Mouse (Mus musculus) lung, postnatal 14 days (tissue): Measurements from ENCODE around the gene Ethe1.

ENCODE experiments used
- DNase-seq: peaks from one replicate; pipeline ENCODE4 v3.0.0; 2021

Gene Ethe1

DNA sequence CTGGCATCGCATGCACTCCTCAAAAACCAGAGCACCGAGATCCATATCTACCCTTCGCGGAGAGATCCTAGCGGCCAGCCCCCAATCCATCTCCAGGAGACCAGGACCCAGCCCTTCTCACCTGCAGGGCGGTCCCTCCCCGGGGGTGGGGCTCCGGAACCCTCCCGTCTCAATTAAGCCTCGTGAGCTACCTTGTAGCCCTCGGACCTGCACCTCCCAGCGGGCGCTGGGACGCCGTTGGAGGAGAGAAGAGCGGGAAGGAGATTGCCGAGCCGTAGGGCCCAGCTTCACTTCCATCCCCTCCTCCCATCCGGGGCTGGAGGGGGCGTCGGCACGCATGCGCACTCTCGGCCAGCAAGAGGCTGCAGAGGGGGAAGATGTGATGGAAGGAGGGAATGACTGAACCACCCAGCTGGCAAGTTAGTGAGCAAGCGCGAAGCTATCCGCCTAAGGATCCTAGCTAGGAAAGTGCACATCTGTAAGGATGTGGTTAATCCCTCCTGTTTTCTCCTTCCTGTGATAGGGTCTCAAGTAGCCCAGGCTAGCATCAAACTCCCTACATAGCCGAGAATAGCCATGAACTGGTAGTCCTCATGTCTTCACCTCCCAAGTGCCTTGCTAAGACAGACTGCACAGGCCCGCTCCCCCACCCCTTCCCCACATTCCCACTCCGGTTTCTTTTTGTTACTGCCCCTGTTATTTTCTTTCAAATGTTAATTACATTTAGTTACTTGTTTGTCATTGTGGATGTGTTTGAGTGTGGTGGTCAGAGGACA, at the start of gene Ethe1, which contains the start of gene Zfp575:
Gene Ethe1, plus strand, starts transcription at position 214 of the 776 bp plus-strand sequence.
Gene Zfp575, minus strand, starts transcription at position 312 of the 776 bp plus-strand sequence.
- peak; percentile 51 for DNase-seq

DNA sequence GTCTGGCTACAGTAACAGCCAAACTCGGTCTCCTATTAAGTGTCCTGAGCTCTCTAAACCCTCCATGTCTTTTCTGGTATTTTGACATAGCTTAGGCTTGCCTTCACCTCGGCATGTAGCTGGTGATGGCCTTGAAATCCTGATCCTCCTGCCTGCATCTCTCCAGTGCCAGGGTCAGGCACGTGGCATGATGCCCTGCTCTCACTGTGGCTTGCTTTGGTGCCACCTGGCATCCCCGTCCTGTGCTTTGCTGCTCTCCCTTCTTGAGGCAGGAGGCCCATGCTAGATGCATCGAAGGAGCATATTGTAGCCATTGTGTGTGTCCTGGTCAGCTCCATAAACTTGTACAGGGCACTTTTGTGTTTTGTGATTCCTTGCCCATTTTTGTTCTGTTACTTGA, 49.8 kb upstream of the Ethe1 start:
- no peak for DNase-seq

DNA sequence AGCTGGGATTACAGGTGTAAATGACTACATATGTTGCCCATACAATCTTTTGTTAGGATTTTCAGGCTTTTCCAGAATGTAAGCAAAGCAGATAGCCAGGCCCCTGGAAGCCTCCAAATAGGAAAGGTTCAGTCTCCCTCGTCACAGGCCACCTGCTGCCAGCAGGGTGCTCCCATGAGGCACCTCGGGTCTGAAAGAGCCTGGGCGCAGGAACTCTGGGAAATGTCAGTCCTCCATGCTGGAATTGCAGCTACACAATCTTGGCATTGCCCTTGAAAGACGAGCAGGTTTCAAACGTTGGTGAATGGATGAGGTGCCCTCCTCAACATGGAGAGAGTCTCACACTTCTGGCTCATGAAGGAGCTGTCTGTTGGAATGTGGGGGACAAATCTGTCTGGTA, 49.2 kb upstream of the Ethe1 start:
- no peak for DNase-seq

DNA sequence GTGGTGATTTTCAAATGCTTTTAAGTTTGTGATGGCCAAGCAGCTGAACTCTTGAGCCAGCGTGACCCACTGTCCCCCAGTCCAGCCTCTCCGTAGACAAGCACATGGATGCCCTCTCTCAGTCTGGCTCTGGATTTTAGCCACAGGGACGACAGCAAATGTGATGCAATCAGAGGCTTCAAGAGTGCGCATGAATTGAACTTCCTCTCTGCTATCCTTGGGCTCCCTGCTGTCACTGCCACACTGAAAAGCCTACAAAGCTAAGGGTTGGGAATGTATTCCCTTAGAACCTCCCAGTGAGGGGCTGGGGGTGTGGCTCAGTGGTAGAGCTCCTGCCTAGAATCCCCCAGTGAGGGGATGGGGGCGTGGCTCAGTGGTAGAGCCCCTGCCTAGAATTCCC, 48.6 kb upstream of the Ethe1 start:
- DNase-seq, result no peak

DNA sequence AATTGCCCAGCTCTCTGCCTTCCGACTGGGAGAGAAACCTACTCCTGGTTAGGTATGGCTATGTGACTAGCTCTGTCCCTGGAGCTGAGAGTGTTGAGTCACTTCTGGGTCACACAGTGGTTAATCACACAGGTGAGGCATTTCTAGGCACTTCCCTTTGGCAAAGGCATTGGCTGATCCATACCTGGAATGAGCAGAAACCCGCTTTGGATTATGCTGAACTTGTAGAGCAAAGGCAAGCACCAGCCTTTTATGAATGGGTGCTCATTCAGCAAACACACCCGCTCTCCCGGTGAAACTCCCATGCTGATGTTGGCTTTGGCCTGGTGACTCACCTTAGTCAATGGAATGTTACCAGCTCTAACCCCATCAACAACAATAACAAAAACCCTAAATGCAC, 47.7 kb upstream of the Ethe1 start:
- no peak for DNase-seq

DNA sequence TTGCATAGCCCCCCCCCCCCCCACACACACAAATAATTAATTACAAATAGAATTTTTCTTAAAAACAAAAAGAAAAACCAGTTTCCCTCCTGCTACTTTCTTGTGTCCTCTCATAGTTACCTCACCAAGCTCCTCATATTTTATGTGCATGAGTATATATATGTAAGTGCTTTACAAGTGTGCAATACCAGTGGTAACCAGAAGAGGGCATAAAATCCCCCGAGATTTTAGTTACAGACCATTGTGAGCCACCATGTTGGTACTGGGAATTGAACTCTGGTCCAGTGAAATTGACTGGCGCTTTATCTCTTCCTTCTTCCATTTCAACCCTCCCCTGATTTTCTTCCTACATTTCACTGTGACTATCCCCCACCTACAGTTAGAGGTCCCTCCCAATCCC, 42.8 kb upstream of the Ethe1 start:
- no peak for DNase-seq

DNA sequence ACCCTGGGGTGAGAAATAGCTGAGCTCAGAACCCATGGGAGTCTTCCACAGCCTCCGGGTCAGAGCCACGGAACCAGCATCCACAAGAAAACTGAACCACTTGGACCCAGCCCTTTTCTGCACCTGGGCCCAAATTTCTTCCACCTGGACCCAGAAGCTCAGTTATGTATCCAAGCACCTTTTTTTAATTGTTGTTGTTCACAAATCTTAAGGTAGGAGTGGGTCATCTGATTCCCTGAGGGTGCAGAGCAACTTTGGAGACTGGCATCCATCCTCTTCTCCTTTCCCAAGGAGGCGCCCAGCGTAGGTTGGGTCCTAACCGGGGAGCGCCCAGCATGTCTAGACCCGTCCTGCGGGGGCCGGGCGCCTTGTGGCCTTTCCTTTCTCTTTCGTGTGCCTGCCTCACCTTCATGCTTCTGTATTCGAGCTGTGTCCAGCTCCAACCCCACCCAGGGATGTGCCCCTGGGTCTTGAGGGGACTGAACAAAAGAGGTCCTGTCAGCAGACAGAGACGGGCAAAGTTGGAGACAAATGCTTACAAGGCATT, 41.2 kb upstream of the Ethe1 start, which contains the start of the genes Pinlyp and Xrcc1:
Gene Pinlyp, minus strand, starts transcription at position 51 of the 547 bp plus-strand sequence.
Gene Xrcc1, plus strand, starts transcription at position 222 of the 547 bp plus-strand sequence.
- DNase-seq, result no peak

DNA sequence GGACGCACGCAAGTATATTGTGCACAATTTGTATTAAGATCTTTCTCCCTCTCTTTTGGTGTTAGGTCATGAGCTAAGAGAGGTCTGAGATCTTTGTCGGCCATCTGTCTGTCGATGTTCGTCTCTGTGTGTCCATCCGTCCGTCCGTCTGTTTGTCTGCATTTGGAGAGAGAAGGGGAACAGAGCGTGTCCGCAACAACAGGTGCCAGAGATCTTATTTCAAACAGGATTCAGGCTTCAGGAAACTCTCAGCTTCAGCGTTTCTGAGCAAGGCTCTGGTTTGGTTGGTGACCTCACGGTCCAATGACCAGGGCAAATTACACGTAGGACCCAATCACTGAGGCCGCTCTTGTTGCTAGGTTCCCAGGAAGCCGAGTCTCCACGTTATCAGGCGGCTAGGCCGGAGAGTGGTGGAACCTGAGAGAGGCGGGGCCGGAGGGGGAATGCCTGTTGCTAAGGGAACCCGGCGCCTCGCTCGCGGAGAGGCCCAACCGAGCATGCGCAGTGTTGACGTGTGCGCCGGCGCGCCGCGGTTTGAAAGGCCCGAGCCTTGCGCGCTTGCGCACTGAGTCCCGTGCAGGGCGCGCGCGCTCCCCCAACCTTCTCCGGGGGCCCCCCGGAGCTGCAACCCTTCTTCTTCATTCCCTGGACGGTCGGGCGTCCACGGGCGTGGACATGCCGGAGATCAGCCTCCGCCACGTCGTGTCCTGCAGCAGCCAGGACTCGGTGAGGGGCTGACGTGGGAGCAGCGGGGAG, 40.5 kb upstream of the Ethe1 start:
- DNase-seq, result peak; percentile 99

DNA sequence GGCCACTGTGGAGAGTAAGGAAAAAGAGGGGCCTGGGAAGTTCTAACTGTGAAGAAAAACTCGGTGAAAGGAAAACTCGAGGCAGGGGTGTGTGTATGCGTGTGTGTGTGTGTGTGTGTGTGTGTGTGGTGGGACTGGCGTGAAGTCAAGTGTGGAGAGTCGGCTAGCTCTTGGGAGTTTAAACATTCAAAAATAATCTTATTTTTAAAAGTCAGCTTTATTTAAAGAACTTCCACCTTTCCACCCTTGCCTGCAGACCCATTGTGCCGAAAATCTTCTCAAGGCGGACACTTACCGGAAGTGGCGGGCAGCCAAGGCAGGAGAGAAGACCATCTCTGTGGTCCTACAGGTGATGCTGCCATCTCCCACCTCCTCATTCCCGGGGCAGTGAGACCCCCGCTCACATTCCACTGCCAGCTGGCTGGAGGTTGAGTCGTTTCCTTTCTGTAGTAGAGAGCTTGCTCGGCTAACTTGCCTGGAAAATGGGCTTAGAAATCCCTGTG, 39.8 kb upstream of the Ethe1 start:
- no peak for DNase-seq

DNA sequence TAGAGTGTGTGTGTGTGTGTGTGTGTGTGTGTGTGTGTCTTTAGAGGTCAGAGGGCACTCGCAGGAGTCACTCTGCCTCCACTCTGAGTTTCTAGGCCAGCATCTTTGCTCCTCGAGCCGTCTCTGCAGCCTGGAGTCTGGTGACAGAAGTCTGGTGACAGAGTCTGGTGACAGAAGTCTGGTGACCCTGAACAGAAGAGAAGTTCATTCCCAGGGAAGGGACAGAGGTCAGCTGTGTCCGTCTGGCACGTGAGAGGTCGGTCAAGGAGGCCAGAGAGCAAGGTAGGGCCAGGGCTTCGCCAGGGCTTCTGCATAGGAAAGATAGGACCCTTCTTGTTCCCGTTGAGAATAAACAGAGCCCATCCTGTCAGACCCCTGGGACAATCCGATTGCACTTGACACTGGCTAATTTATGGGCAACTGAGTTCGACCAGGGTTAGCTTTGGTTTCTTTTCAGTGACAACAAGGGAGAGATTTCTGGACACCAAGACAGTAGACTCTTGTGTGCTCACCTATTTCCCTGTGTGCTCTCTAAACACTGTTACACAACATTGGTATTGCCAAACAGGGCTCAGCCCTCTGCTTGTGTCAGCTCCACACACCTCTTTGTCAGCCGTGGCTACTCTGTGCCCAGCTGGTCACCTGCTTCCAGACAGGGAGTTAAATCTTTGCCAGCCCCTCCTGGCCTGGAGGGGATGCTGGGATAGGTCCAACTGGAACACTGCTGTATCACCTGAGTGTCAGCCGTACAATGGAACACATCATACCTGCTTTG, 35.2 kb upstream of the Ethe1 start:
- DNase-seq, result no peak

DNA sequence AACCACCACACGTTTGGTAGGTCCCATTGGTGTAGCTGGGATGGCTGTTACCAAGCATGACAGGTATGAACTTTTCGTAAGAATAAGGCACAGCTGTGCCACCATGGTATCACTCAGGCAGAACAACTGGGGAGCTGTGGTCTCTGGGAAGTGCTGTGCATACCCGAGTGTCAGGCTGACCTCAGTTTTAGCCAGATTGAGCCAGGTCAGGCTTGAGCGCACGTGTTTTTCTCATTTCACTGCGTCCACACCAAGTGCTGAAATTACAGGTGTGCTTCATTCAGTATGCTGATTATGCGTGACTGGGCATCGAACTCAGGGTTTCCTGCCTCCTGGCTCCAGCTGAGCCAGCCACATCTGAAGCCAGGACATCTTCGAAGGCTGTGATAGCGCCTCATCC, 31.6 kb upstream of the Ethe1 start:
- DNase-seq, result no peak

DNA sequence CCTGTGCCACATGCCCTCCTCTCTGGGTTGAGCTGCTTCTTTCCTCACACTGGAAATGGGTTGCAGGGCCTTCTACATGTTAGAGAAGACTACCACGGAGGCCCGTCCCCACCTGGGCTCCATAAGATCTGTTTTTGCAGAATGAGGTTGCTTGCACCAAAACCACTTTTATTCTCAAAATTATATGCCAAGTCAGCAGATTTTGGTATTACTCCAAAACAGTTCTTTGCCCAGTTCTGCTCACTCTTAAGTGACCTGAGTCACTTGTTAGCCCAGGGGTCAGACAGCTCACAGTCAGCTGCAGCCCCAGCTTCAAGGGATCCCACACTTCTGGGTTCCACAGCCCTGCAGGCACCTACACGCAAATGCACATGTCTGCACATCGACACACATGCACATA, 25.9 kb upstream of the Ethe1 start:
- DNase-seq, result no peak

DNA sequence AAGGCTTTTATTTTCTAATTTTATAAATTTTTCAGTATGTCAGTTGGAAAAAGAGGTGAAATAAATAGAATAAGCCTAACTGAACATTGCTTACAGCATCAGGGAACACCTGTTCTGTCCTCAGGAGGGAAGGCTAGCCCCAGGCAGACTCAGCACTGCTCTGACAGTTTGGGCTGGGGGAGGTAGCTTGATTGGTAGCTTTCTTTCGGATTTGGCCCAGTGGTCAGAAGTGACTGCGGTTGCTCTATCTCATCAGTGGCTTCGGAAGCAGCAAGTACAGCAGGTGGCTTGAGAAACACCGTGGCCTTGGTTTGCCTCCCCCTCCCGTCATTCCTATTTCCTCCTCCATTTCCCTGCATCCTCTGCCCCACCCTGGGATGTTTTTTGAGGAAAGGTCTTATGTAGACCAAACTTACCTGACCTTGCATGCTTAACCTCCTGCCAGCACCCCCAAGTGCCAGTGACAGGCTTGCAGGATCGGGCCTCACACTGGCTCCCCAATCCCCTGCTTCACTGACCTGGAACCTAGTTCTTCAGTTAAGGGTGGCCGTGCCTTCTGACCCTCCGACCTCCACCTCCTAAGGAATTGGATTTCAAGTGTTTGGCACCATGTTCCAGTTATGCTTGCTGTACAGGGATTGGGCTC, 24.0 kb upstream of the Ethe1 start:
- no peak for DNase-seq

DNA sequence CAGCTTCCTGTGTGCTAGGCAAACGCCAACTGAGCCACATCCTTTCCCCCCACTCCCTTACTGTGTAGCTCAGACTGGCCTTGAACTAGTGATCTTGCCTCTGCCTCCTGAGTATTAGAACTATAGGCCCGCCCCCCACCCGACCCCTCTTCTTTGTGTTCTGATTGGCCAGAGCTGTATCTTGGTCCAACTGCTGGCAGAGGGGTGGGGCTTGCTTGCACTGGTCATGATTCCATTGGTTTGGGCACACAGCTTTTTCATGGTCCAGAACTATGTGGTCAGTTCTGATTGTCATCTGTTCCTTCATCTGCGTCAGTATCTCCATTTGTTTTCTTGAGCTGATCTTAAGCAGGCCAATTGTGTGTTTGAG, 23.5 kb upstream of the Ethe1 start:
- DNase-seq, result no peak

DNA sequence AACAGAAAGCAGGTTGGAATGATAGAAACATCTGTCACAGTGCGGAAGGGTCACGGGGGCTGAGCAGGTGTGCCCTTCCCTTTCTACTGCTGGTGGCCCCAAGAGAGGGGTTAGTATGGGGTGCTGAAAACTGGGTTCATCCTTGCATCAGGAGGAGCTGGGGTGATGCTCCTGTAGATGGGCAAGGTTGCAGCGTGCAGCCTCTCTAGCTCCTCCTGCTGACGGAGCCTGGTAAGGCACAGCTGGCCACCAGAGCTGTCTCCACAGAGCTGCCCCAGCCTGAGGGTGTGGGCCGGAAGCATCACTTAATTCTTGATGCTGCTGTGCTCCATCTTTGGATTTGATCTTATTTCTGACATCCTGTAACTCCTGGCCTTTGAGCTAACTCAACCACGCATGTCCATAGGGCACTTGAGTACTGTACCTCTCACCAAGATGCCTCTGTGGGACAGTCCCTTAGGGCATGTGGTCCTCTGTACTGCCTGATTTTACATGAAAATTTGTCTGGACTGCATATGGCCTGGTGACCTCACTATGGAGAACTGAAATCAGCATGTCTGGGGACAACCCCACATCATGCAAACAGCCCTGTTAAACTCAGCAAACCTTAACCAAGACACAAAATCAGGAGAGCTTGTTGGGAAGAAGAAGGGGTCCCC, 22.6 kb upstream of the Ethe1 start:
- DNase-seq, result peak; percentile 81

DNA sequence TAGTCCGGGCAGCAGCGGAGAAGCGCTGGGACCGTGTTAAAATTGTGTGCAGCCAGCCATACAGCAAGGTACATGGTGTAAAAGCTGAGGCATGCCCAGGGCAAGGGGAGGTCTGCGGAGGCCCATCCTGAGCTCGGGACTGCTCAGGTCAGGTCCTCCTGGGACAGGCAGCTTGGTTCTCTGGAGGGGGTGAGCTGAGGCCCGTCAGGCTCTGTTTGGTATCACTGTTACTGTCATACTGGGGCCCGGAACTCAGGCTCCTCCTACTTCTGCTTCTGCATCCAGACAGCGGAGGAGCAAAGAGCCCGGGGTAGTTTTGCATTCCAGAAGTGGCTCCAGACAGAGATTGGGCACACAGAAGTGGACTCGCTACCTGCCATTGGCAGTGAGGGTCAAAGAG, 21.7 kb upstream of the Ethe1 start:
- DNase-seq, result no peak

DNA sequence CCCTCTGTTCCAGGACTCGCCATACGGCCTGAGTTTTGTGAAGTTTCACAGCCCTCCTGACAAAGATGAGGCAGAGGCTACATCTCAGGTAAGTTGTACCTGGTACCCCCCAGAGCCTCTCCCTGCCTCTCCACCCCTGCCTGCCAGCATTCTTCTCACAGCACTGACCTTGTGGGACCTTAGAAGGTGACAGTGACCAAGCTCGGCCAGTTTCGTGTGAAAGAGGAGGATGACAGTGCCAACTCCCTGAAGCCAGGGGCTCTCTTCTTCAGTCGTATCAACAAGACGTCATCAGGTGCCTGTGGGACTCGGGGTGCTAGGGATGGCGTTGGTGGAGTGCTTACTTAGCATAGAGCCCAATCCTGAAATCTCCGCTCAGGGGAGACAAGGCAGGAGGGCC, 21.1 kb upstream of the Ethe1 start:
- no peak for DNase-seq

DNA sequence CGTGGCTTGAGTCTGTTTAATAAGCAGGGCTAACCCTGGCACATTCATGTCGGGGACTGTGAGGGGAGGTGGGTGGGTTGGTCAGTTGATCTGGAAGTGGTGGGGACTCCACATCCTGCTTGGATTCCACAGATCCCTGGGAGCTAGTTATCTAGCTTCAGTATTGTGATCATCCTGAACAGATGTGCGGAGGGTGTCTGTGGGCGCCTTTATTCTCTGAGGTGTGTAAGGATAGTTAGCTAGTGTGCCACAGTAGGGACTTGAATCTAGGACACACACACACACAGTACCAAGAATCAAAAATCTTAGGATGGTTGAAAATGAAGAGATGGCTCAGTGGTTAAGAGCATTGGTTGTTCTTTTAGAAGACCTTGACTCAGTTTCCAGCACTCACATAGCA, 18.8 kb upstream of the Ethe1 start:
- no peak for DNase-seq

DNA sequence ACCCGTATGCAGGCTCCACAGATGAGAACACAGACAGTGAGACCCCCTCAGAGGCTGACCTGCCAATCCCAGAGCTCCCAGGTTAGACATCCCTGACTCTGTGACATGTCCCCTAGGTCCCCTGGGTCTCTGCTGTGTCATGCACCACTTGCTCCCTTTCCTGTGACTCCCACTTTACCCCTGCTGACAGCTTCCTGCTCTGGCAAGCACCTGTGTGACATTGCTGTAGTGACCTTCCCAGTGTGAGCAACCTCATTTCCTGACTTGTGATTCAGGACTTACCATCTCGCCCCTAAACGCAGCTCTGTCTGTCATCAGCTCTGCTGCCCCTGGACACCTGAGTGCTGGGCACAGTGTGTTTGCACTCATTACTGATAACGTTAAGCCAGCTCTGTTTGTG, 16.3 kb upstream of the Ethe1 start:
- DNase-seq, result no peak

DNA sequence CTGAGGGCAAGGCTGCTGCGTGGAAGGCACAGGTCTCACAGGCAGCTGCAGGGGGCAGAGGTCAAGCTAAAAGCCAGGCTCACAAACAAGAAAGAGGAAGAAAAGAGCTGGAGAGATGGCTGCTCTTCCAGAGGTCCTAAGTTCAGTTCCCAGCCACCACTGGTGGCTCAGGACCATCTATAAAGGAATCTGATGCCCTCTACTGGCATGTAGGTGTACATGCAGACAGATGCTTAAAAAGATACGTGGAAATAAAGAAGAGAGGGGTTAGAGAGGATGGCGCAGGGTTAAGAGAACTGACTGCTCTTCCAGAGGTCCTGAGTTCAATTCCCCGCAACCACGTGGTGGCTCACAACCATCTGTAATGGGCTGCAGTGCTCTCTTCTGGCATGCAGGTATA, 14.9 kb upstream of the Ethe1 start:
- no peak for DNase-seq

DNA sequence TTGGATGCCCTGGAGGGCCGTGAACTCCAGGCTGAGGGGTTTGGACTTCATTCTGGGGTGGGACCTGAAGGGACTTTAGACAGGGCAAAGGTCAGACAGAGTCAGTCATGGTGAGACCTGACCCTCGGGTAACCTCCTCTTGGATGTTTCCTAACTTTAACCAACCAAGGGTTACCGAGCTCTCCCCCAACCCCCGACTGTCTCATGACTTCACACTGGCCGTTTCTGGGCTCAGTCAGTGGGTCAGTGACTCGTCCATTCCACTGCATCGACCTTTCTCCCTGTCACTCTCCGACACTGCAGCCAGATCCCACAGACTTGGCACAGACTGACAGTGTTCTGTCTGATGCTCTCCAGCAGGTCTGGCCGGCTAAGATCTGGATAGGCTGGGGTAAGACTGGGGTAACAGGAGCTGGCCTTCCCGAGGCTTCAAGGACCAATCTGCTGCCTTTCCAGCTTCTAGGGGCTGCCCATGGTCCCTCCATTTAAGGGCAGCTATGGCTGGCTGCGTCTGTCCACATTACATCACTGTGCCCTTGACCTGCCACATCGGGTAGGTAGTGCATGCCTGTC, 13.0 kb upstream of the Ethe1 start:
- DNase-seq, result no peak

DNA sequence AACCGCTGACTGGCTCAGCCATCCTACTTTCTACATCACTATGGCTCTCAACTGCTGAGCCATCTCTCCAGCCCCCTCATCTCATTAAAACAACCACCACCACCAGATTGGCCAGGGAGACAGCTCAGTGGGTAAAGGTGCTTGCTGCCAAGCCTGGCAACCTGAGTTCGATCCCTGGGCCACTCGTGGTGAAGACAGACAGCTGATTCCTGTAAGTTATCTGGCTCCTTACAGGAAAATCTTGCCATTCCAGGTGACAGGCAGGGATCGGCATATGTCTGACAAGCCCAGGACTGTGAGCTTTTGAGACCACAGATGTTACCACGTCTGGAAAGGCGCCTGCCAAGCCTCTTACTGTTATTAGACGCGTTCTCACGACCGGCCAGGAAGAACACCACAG, 9.5 kb upstream of the Ethe1 start:
- no peak for DNase-seq
